Mouse (Mus musculus) limb, embryonic 15.5 days (tissue): ENCODE results near the gene Zfp651. TPM values are rescaled to one million over a fixed set of nuclear protein-coding genes. Genes with fewer than 3 reads are reported as not detected.

Source experiments
- ATAC-seq: fragments of 200-750 bp; cut with Nextera tagmentation; 2 replicates; pipeline ENCODE4 v1.8.0; 2017; ENCODE audit warnings: low read depth, moderate TSS enrichment; ENCODE audit not compliant: insufficient number of reproducible peaks, low FRiP score, low TSS enrichment
- H3K27ac ChIP-seq: fragments of 300-500 bp; sonication (generic); 2 replicates; pipeline ENCODE4 v1.5.1; 2015; ENCODE audit warnings: moderate library complexity, mild to moderate bottlenecking, inconsistent platforms
- H3K27me3 ChIP-seq: fragments of 300-500 bp; sonication (generic); 2 replicates; pipeline ENCODE4 v1.6.1; 2015; ENCODE audit warnings: inconsistent platforms
- H3K36me3 ChIP-seq: fragments of 300-500 bp; sonication (generic); 2 replicates; pipeline ENCODE4 v1.6.1; 2015; ENCODE audit warnings: inconsistent platforms
- H3K4me1 ChIP-seq: fragments of 300-500 bp; sonication (generic); 2 replicates; pipeline ENCODE4 v1.6.1; 2015; ENCODE audit warnings: inconsistent platforms
- H3K4me2 ChIP-seq: fragments of 300-500 bp; sonication (generic); 2 replicates; pipeline ENCODE4 v1.6.1; 2015; ENCODE audit warnings: mild to moderate bottlenecking, inconsistent platforms
- H3K4me3 ChIP-seq: fragments of 300-500 bp; sonication (generic); 2 replicates; pipeline ENCODE4 v1.5.1; 2015; ENCODE audit warnings: mild to moderate bottlenecking, inconsistent platforms
- H3K9ac ChIP-seq: fragments of 300-500 bp; sonication (generic); 2 replicates; pipeline ENCODE4 v1.6.1; 2015; ENCODE audit warnings: inconsistent platforms
- H3K9me3 ChIP-seq: fragments of 300-500 bp; sonication (generic); 2 replicates; pipeline ENCODE4 v1.6.1; 2016; ENCODE audit warnings: inconsistent platforms
- WGBS: fragments of 180-500 bp; shearing (Covaris S2); methylation state at CpG from one replicate; pipeline ENCODE4 v1.1.7; 2015; 5-methylcytosine and 5-hydroxymethylcytosine counted together
- polyA plus RNA-seq: library from polyadenylated mRNA; unstranded; fragments of >200 nt; fragmentation: Nextera tagmentation; extraction: Ambion mirVana; gene quantifications from 2 replicates; pipeline ENCODE4 v1.2.1, GENCODE M21; 2015

The Zfp651 gene
- polyA plus RNA-seq, 1 experiment from 2014 or later = 29.6 TPM

GRCm38 (mm10) chr9:121794972-121795539 lies 35.9 kb downstream of the Zfp651 start:
- Histone ChIP-seq H3K4me1 (peaks cover 16% of the 10 kb centered on the region; the same call in 1 of the 2 replicates), H3K9ac (no peak overlapping the region), H3K27me3 (peaks cover 6% of the 10 kb centered on the region; the same call in 1 of the 2 replicates), H3K36me3 (no peaks in the 10 kb centered on the region), H3K9me3 (no peaks in the 10 kb centered on the region), H3K27ac (no peak overlapping the region), H3K4me2 (no peak overlapping the region), H3K4me3 (no peak overlapping the region)
- no peak for ATAC-seq
- WGBS = 10% methylated on average over 1 of the region's 1 CpGs

GRCm38 (mm10) chr9:121797722-121798121 lies 38.6 kb downstream of the Zfp651 start:
- 0 out of 2 replicates have a peak overlapping the region, but pooled peaks have one; percentile 43 for H3K27ac ChIP-seq
- no peaks in the 10 kb centered on the region for H3K9me3 ChIP-seq
- WGBS = 7% methylated on average over 12 of the region's 12 CpGs
- H3K4me1 ChIP-seq = peaks cover 8% of the 10 kb centered on the region; the same call in 1 of the 2 replicates
- H3K4me3 ChIP-seq = no peak overlapping the region
- no peak overlapping the region for H3K4me2 ChIP-seq
- no peaks in the 10 kb centered on the region for H3K27me3 ChIP-seq
- ATAC-seq = no peak
- no peak overlapping the region for H3K9ac ChIP-seq
- H3K36me3 ChIP-seq = no peaks in the 10 kb centered on the region

- Histone ChIP-seq H3K4me2 (no peak overlapping the region), H3K9ac (no peak overlapping the region), H3K4me1 (peaks cover 8% of the 10 kb centered on the region; the same call in 1 of the 2 replicates), H3K9me3 (no peaks in the 10 kb centered on the region), H3K27me3 (no peaks in the 10 kb centered on the region), H3K27ac (no peak overlapping the region), H3K4me3 (no peak overlapping the region), H3K36me3 (no peaks in the 10 kb centered on the region)
- ATAC-seq = no peak
- 49% methylated on average over 6 of the region's 6 CpGs for WGBS
Measured at GRCm38 (mm10) chr9:121798887-121799520, 39.9 kb downstream of the Zfp651 start.

GRCm38 (mm10) chr9:121802747-121803146 lies 43.6 kb downstream of the Zfp651 start:
- Histone ChIP-seq H3K4me2 (no peak overlapping the region), H3K4me3 (no peak overlapping the region), H3K9ac (no peak overlapping the region), H3K36me3 (no peaks in the 10 kb centered on the region), H3K4me1 (peaks cover 3% of the 10 kb centered on the region; the same call in 1 of the 2 replicates), H3K27me3 (no peaks in the 10 kb centered on the region), H3K27ac (no peak overlapping the region), H3K9me3 (no peaks in the 10 kb centered on the region)
- ATAC-seq = no peak
- 48% methylated on average over 7 of the region's 7 CpGs for WGBS

GRCm38 (mm10) chr9:121807546-121807945 lies 48.4 kb downstream of the Zfp651 start:
- Histone ChIP-seq H3K27ac (no peak overlapping the region), H3K4me1 (peaks cover 7% of the 10 kb centered on the region), H3K9me3 (no peaks in the 10 kb centered on the region), H3K9ac (no peak overlapping the region), H3K27me3 (no peaks in the 10 kb centered on the region), H3K4me2 (no peak overlapping the region), H3K36me3 (no peaks in the 10 kb centered on the region), H3K4me3 (no peak overlapping the region)
- no peak for ATAC-seq
- WGBS = 53% methylated on average over 1 of the region's 1 CpGs

- Histone ChIP-seq H3K9ac (no peak overlapping the region), H3K4me1 (peaks cover 7% of the 10 kb centered on the region), H3K4me3 (no peak overlapping the region), H3K36me3 (no peaks in the 10 kb centered on the region), H3K27ac (no peak overlapping the region), H3K4me2 (no peak overlapping the region), H3K9me3 (no peaks in the 10 kb centered on the region), H3K27me3 (no peaks in the 10 kb centered on the region)
- WGBS = 57% methylated on average over 7 of the region's 7 CpGs
- no peak for ATAC-seq
Measured at GRCm38 (mm10) chr9:121807947-121808346, 48.8 kb downstream of the Zfp651 start.

GRCm38 (mm10) chr9:121808511-121808910 lies 49.4 kb downstream of the Zfp651 start:
- H3K36me3 ChIP-seq = no peaks in the 10 kb centered on the region
- peaks cover 7% of the 10 kb centered on the region for H3K4me1 ChIP-seq
- H3K9me3 ChIP-seq = no peaks in the 10 kb centered on the region
- no peak for ATAC-seq
- no peak overlapping the region for H3K27ac ChIP-seq
- H3K4me3 ChIP-seq = no peak overlapping the region
- H3K9ac ChIP-seq = no peak overlapping the region
- no peaks in the 10 kb centered on the region for H3K27me3 ChIP-seq
- WGBS = 69% methylated on average over 3 of the region's 3 CpGs
- no peak overlapping the region for H3K4me2 ChIP-seq

- H3K9ac ChIP-seq = no peak overlapping the region
- H3K4me2 ChIP-seq = no peak overlapping the region
- H3K27me3 ChIP-seq = no peaks in the 10 kb centered on the region
- peaks cover 7% of the 10 kb centered on the region for H3K4me1 ChIP-seq
- H3K9me3 ChIP-seq = no peaks in the 10 kb centered on the region
- H3K36me3 ChIP-seq = no peaks in the 10 kb centered on the region
- 40% methylated on average over 15 of the region's 15 CpGs for WGBS
- H3K4me3 ChIP-seq = no peak overlapping the region
- ATAC-seq = peak; percentile 37; the same call in 1 of the 2 replicates
- no peak overlapping the region for H3K27ac ChIP-seq
Measured at GRCm38 (mm10) chr9:121810081-121810821, 51.1 kb downstream of the Zfp651 start.

GRCm38 (mm10) chr9:121815183-121815582 lies 56.1 kb downstream of the Zfp651 start:
- H3K36me3 ChIP-seq = no peaks in the 10 kb centered on the region
- no peak overlapping the region for H3K4me2 ChIP-seq
- H3K27ac ChIP-seq = no peak overlapping the region
- no peaks in the 10 kb centered on the region for H3K27me3 ChIP-seq
- H3K4me1 ChIP-seq = peaks cover 15% of the 10 kb centered on the region
- H3K9me3 ChIP-seq = no peaks in the 10 kb centered on the region
- no peak overlapping the region for H3K9ac ChIP-seq
- no peak for ATAC-seq
- H3K4me3 ChIP-seq = no peak overlapping the region
- WGBS = 67% methylated on average over 6 of the region's 6 CpGs

- no peaks in the 10 kb centered on the region for H3K9me3 ChIP-seq
- H3K27me3 ChIP-seq = no peaks in the 10 kb centered on the region
- peak overlapping the region; percentile 83 for H3K27ac ChIP-seq
- no peak overlapping the region for H3K9ac ChIP-seq
- 28% methylated on average over 9 of the region's 9 CpGs for WGBS
- H3K4me2 ChIP-seq = no peak overlapping the region
- H3K4me3 ChIP-seq = no peak overlapping the region
- no peaks in the 10 kb centered on the region for H3K36me3 ChIP-seq
- peak; percentile 53 for ATAC-seq
- peaks cover 26% of the 10 kb centered on the region for H3K4me1 ChIP-seq
Measured at GRCm38 (mm10) chr9:121819073-121819770, 60.1 kb downstream of the Zfp651 start.

GRCm38 (mm10) chr9:121819771-121820471 lies 60.8 kb downstream of the Zfp651 start:
- Histone ChIP-seq H3K9ac (no peak overlapping the region), H3K9me3 (no peaks in the 10 kb centered on the region), H3K27me3 (no peaks in the 10 kb centered on the region), H3K27ac (peak overlapping the region; percentile 83), H3K4me1 (peaks cover 26% of the 10 kb centered on the region), H3K4me2 (no peak overlapping the region), H3K4me3 (no peak overlapping the region), H3K36me3 (no peaks in the 10 kb centered on the region)
- no peak; the same call in 1 of the 2 replicates for ATAC-seq
- WGBS = 34% methylated on average over 7 of the region's 7 CpGs
